Mouse (Mus musculus) heart, adult 2 months (tissue): ENCODE results near the gene Pold1.

Source experiments
- CTCF ChIP-seq: fragments of 200-600 bp; IDR thresholded peaks from 2 replicates; pipeline ENCODE4 v1.8.1; 2022; ENCODE audit warnings: antibody characterized with exemption, mild to moderate bottlenecking, moderate library complexity
- EP300 ChIP-seq: fragments of 200-500 bp; IDR thresholded peaks from 2 replicates; pipeline ENCODE4 v1.6.1; 2011; ENCODE audit warnings: low read depth, low read length, control low read depth; ENCODE audit not compliant: insufficient read depth

GRCm38 (mm10) chr7:44563284-44563683 is 14.6 kb upstream of the Pold1 start:
- no peak for TF ChIP-seq CTCF
- no peak for TF ChIP-seq EP300
